Mouse (Mus musculus): ENCODE measurements at regions not wholly inside any gene's neighbourhood (a gene's known extent, or its start where the extent isn't known, plus 50 kb on each side); places are given as distances from the start of the nearest gene placed in this dataset.

- DNase-seq: no peak
These were observed 59.2 kb upstream of the 4933402D24Rik start for GRCm38 (mm10) chr1:63828174-63828844.

- no peak for DNase-seq
These were observed 51.7 kb upstream of the 4933402D24Rik start for GRCm38 (mm10) chr1:63820614-63821270.

- DNase-seq: no peak
These were observed 50.6 kb upstream of the 4933402D24Rik start for GRCm38 (mm10) chr1:63819536-63820254.

Measured in lung, postnatal 36 days (tissue).